Mouse (Mus musculus): ENCODE data around the gene Fstl4. TPM values are rescaled to one million over a fixed set of nuclear protein-coding genes. Genes with fewer than 3 reads are reported as not detected.

The Fstl4 gene
- polyA plus RNA-seq, 1 experiment from 2014 or later, result 7.2 TPM

DNA sequence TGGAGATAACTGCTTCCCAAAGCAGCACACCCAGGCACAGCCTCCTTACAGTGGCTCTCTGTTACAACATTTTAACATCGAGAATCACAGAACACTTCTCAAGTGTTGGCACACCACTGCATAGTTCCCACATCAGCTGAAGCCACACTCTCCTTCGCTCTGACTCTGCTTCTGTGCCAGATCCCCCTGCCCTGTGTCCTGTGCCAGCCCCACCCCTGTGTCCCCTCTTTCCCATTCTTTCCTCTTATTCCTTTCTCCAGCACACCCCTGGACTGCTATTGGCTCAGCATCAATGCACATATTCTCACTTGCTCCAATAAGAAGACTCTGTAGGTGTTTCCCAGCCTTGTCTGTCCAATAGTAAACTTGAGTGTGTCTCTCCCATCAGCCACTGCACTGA lies 45.1 kb downstream of the Fstl4 start:
- no peak overlapping the region for H3K4me2 ChIP-seq (ENCODE audit: low read length)
- no peaks in the 10 kb centered on the region for H3K27me3 ChIP-seq (ENCODE audit: control insufficient read depth, insufficient read depth, low read length)
- WGBS, result 88% methylated on average over 2 of the region's 2 CpGs
- no peak overlapping the region for H3K27ac ChIP-seq (replicated peaks; ENCODE audit: low read depth, low read length)
- no peak overlapping the region for H3K4me3 ChIP-seq (replicated peaks; ENCODE audit: low read depth, low read length)
- H3K9me3 ChIP-seq (ENCODE audit: control insufficient read depth, low read length), result no peaks in the 10 kb centered on the region
- DNase-seq (no peak), ATAC-seq (ENCODE audit: low FRiP score, low TSS enrichment) (no peak)
- H3K36me3 ChIP-seq (ENCODE audit: control insufficient read depth, insufficient read depth, low read length), result no peaks in the 10 kb centered on the region
- H3K4me1 ChIP-seq (ENCODE audit: control insufficient read depth, insufficient read depth, low read length), result no peaks in the 10 kb centered on the region
- H3K9ac ChIP-seq (replicated peaks; ENCODE audit: low read length), result no peak overlapping the region

DNA sequence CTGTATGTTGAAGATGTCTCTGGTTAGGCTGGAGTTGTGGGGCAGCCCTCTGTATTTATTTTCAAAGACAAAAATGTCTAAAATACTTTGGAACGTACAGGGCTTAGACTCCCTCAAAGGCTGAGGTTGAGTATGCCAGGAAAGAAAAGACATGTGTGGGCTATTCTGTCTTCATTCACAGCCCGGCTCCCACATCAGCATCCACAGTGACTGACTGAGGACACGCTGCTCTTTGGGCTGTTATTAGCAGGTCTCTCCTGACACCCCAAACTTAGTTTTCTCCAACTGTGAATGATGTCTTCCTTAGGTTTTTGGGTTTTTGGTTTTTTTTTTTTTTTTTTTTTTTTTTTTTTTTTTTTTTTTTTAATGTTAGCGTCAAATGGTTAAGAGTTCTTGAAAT lies 51.6 kb downstream of the Fstl4 start:
- Histone ChIP-seq H3K4me1 (ENCODE audit: control insufficient read depth, insufficient read depth, low read length) (peaks cover 4% of the 10 kb centered on the region; the same call in 1 of the 2 replicates), H3K36me3 (ENCODE audit: control insufficient read depth, insufficient read depth, low read length) (no peaks in the 10 kb centered on the region), H3K9ac (replicated peaks; ENCODE audit: low read length) (no peak overlapping the region), H3K27ac (replicated peaks; ENCODE audit: low read depth, low read length) (no peak overlapping the region), H3K9me3 (ENCODE audit: control insufficient read depth, low read length) (no peaks in the 10 kb centered on the region), H3K4me2 (ENCODE audit: low read length) (no peak overlapping the region), H3K4me3 (replicated peaks; ENCODE audit: low read depth, low read length) (no peak overlapping the region), H3K27me3 (ENCODE audit: control insufficient read depth, insufficient read depth, low read length) (no peaks in the 10 kb centered on the region)
- WGBS, result 85% methylated on average over 4 of the region's 4 CpGs
- DNase-seq (no peak), ATAC-seq (ENCODE audit: low FRiP score, low TSS enrichment) (no peak)

DNA sequence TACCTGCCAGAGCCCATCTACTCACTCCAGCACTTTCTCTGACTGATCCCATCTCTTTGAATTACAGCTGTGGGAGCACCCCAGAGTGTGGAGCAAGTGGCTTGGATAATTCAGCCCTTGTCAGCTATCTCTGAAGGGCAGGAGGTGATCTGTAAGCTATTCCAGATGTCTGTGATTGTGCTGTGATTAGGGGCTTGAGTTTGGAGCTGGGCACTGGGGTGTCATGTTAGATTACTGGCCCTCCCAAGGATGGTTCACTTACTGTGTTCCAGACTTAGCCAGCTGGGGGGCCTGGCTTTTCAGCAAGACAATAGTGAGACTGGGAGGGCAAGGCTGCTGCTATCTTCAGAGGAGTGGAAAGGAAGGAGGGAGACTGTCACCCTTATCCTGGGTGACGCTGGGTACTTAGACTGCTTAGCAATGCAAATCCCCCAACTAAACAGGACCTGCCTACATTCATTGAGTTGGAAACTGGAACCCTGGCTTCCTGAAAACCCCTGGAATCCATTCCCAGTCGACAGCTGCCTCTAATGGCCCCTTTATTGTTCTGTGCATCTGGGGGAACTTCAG lies 56.0 kb downstream of the Fstl4 start:
- Histone ChIP-seq H3K4me1 (ENCODE audit: control insufficient read depth, insufficient read depth, low read length) (peaks cover 4% of the 10 kb centered on the region; the same call in 1 of the 2 replicates), H3K36me3 (ENCODE audit: control insufficient read depth, insufficient read depth, low read length) (no peaks in the 10 kb centered on the region), H3K9me3 (ENCODE audit: control insufficient read depth, low read length) (no peaks in the 10 kb centered on the region), H3K27me3 (ENCODE audit: control insufficient read depth, insufficient read depth, low read length) (no peaks in the 10 kb centered on the region), H3K27ac (replicated peaks; ENCODE audit: low read depth, low read length) (no peak overlapping the region), H3K9ac (replicated peaks; ENCODE audit: low read length) (no peak overlapping the region), H3K4me3 (replicated peaks; ENCODE audit: low read depth, low read length) (no peak overlapping the region), H3K4me2 (ENCODE audit: low read length) (no peak overlapping the region)
- no peak for DNase-seq
- 2% methylated on average over 2 of the region's 2 CpGs for WGBS
- no peak for ATAC-seq (ENCODE audit: low FRiP score, low TSS enrichment)

GRCm38 (mm10) chr11:52826591-52826990 lies 62.2 kb downstream of the Fstl4 start:
- H3K27me3 ChIP-seq (ENCODE audit: control insufficient read depth, insufficient read depth, low read length), result no peaks in the 10 kb centered on the region
- no peaks in the 10 kb centered on the region for H3K4me1 ChIP-seq (ENCODE audit: control insufficient read depth, insufficient read depth, low read length)
- no peak overlapping the region for H3K4me3 ChIP-seq (replicated peaks; ENCODE audit: low read depth, low read length)
- no peak overlapping the region for H3K9ac ChIP-seq (replicated peaks; ENCODE audit: low read length)
- H3K36me3 ChIP-seq (ENCODE audit: control insufficient read depth, insufficient read depth, low read length), result no peaks in the 10 kb centered on the region
- no peak overlapping the region for H3K27ac ChIP-seq (replicated peaks; ENCODE audit: low read depth, low read length)
- no peak overlapping the region for H3K4me2 ChIP-seq (ENCODE audit: low read length)
- H3K9me3 ChIP-seq (ENCODE audit: control insufficient read depth, low read length), result no peaks in the 10 kb centered on the region
- no peak for DNase-seq
- 88% methylated on average over 2 of the region's 2 CpGs for WGBS
- ATAC-seq (ENCODE audit: low FRiP score, low TSS enrichment), result no peak

- ATAC-seq (ENCODE audit: low FRiP score, low TSS enrichment), result no peak
- Histone ChIP-seq H3K36me3 (ENCODE audit: control insufficient read depth, insufficient read depth, low read length) (no peaks in the 10 kb centered on the region), H3K4me2 (ENCODE audit: low read length) (no peak overlapping the region), H3K27ac (replicated peaks; ENCODE audit: low read depth, low read length) (no peak overlapping the region), H3K4me1 (ENCODE audit: control insufficient read depth, insufficient read depth, low read length) (no peaks in the 10 kb centered on the region), H3K9ac (replicated peaks; ENCODE audit: low read length) (no peak overlapping the region), H3K27me3 (ENCODE audit: control insufficient read depth, insufficient read depth, low read length) (no peaks in the 10 kb centered on the region), H3K4me3 (replicated peaks; ENCODE audit: low read depth, low read length) (no peak overlapping the region), H3K9me3 (ENCODE audit: control insufficient read depth, low read length) (no peaks in the 10 kb centered on the region)
- DNase-seq, result peak; percentile 6
- WGBS, result 70% methylated on average over 12 of the region's 12 CpGs
These were observed 67.3 kb downstream of the Fstl4 start for GRCm38 (mm10) chr11:52831631-52832310.

DNA sequence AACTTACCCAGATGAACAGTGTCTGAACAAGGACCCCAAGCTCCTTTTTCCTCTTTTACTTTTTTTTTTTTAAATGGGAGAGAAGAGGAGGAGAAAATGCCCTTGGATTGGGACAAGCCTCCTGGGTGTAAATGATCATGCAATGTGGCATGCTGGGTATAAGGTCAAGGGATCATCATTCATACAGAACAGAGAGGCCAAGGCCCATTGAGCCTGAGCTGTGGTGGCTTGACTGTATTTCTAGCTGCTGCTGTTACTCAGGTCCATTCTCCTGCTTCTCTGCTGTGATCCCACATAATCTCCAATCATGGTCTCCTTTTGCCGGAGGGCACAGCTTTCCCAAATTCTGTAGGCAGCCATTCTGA lies 67.9 kb downstream of the Fstl4 start:
- Histone ChIP-seq H3K36me3 (ENCODE audit: control insufficient read depth, insufficient read depth, low read length) (no peaks in the 10 kb centered on the region), H3K9ac (replicated peaks; ENCODE audit: low read length) (no peak overlapping the region), H3K4me1 (ENCODE audit: control insufficient read depth, insufficient read depth, low read length) (no peaks in the 10 kb centered on the region), H3K4me3 (replicated peaks; ENCODE audit: low read depth, low read length) (no peak overlapping the region), H3K9me3 (ENCODE audit: control insufficient read depth, low read length) (no peaks in the 10 kb centered on the region), H3K27me3 (ENCODE audit: control insufficient read depth, insufficient read depth, low read length) (no peaks in the 10 kb centered on the region), H3K27ac (replicated peaks; ENCODE audit: low read depth, low read length) (no peak overlapping the region), H3K4me2 (ENCODE audit: low read length) (no peak overlapping the region)
- ATAC-seq (ENCODE audit: low FRiP score, low TSS enrichment) (no peak), DNase-seq (no peak)
- 95% methylated on average over 1 of the region's 1 CpGs for WGBS

- Histone ChIP-seq H3K4me3 (replicated peaks; ENCODE audit: low read depth, low read length) (no peak overlapping the region), H3K27ac (replicated peaks; ENCODE audit: low read depth, low read length) (no peak overlapping the region), H3K4me1 (ENCODE audit: control insufficient read depth, insufficient read depth, low read length) (no peaks in the 10 kb centered on the region), H3K36me3 (ENCODE audit: control insufficient read depth, insufficient read depth, low read length) (no peaks in the 10 kb centered on the region), H3K9me3 (ENCODE audit: control insufficient read depth, low read length) (no peaks in the 10 kb centered on the region), H3K27me3 (ENCODE audit: control insufficient read depth, insufficient read depth, low read length) (no peaks in the 10 kb centered on the region), H3K4me2 (ENCODE audit: low read length) (no peak overlapping the region), H3K9ac (replicated peaks; ENCODE audit: low read length) (no peak overlapping the region)
- DNase-seq (no peak), ATAC-seq (ENCODE audit: low FRiP score, low TSS enrichment) (no peak)
- WGBS, result 90% methylated on average over 2 of the region's 2 CpGs
These were observed 84.3 kb downstream of the Fstl4 start for GRCm38 (mm10) chr11:52848691-52849090.

- Histone ChIP-seq H3K36me3 (ENCODE audit: control insufficient read depth, insufficient read depth, low read length) (no peaks in the 10 kb centered on the region), H3K27ac (replicated peaks; ENCODE audit: low read depth, low read length) (no peak overlapping the region)
These were observed 85.6 kb downstream of the Fstl4 start for GRCm38 (mm10) chr11:52850071-52850470.

GRCm38 (mm10) chr11:52872846-52873512 lies 108.5 kb downstream of the Fstl4 start:
- H3K27ac ChIP-seq (replicated peaks; ENCODE audit: low read depth, low read length), result no peak overlapping the region
- 91% methylated on average over 15 of the region's 15 CpGs for WGBS
- DNase-seq, result no peak

More at GRCm38 (mm10) chr11:52850071-52850470, 85.6 kb downstream of the Fstl4 start:
- H3K27me3 ChIP-seq (ENCODE audit: control insufficient read depth, insufficient read depth, low read length), result no peaks in the 10 kb centered on the region
- no peaks in the 10 kb centered on the region for H3K9me3 ChIP-seq (ENCODE audit: control insufficient read depth, low read length)
- 93% methylated on average over 3 of the region's 3 CpGs for WGBS
- no peak overlapping the region for H3K4me3 ChIP-seq (replicated peaks; ENCODE audit: low read depth, low read length)
- DNase-seq, result no peak
- no peak overlapping the region for H3K9ac ChIP-seq (replicated peaks; ENCODE audit: low read length)
- ATAC-seq (ENCODE audit: low FRiP score, low TSS enrichment), result no peak
- no peak overlapping the region for H3K4me2 ChIP-seq (ENCODE audit: low read length)
- H3K4me1 ChIP-seq (ENCODE audit: control insufficient read depth, insufficient read depth, low read length), result no peaks in the 10 kb centered on the region

More at GRCm38 (mm10) chr11:52872846-52873512, 108.5 kb downstream of the Fstl4 start:
- Histone ChIP-seq H3K9ac (replicated peaks; ENCODE audit: low read length) (no peak overlapping the region), H3K4me3 (replicated peaks; ENCODE audit: low read depth, low read length) (no peak overlapping the region), H3K4me1 (ENCODE audit: control insufficient read depth, insufficient read depth, low read length) (no peaks in the 10 kb centered on the region), H3K9me3 (ENCODE audit: control insufficient read depth, low read length) (no peaks in the 10 kb centered on the region), H3K36me3 (ENCODE audit: control insufficient read depth, insufficient read depth, low read length) (no peaks in the 10 kb centered on the region), H3K27me3 (ENCODE audit: control insufficient read depth, insufficient read depth, low read length) (no peaks in the 10 kb centered on the region), H3K4me2 (ENCODE audit: low read length) (no peak overlapping the region)
- ATAC-seq (ENCODE audit: low FRiP score, low TSS enrichment), result no peak
